Mouse (Mus musculus) kidney, postnatal 0 days (tissue): ENCODE measurements around the gene Ankmy2. TPM values are rescaled to one million over a fixed set of nuclear protein-coding genes. Genes with fewer than 3 reads are reported as not detected.

Source experiments
- ATAC-seq: fragments of 200-750 bp; cut with Nextera tagmentation; replicated peaks from 2 replicates; pipeline ENCODE4 v1.8.0; 2017; ENCODE audit warnings: low read depth, moderate number of reproducible peaks, moderate TSS enrichment, moderate library complexity; ENCODE audit not compliant: low FRiP score
- DNase-seq: peaks from one replicate; pipeline ENCODE4 v3.0.0-alpha.2; 2016; ENCODE audit warnings: low spot score
- H3K27ac ChIP-seq: fragments of 300-500 bp; sonication (generic); 2 replicates; pipeline ENCODE4 v1.5.1; 2014; ENCODE audit warnings: mild to moderate bottlenecking
- H3K27me3 ChIP-seq: fragments of 300-500 bp; sonication (generic); 2 replicates; pipeline ENCODE4 v1.6.1; 2014; ENCODE audit warnings: low read length, mixed read lengths; ENCODE audit not compliant: insufficient read depth
- H3K36me3 ChIP-seq: fragments of 300-500 bp; sonication (generic); 2 replicates; pipeline ENCODE4 v1.6.1; 2014; ENCODE audit warnings: low read length, mixed read lengths; ENCODE audit not compliant: insufficient read depth
- H3K4me1 ChIP-seq: fragments of 300-500 bp; sonication (generic); replicated peaks from 2 replicates; pipeline ENCODE4 v1.6.1; 2014; ENCODE audit warnings: antibody characterized with exemption, low read length, mixed read lengths; ENCODE audit not compliant: insufficient read depth
- H3K4me2 ChIP-seq: fragments of 300-500 bp; sonication (generic); 2 replicates; pipeline ENCODE4 v1.6.1; 2014; ENCODE audit warnings: mild to moderate bottlenecking, low read length, moderate library complexity, mixed read lengths
- H3K4me3 ChIP-seq: fragments of 300-500 bp; sonication (generic); replicated peaks from 2 replicates; pipeline ENCODE4 v1.5.1; 2014; ENCODE audit warnings: low read depth, low read length
- H3K9ac ChIP-seq: fragments of 300-500 bp; sonication (generic); 2 replicates; pipeline ENCODE4 v1.6.1; 2014; ENCODE audit warnings: low read depth, low read length
- H3K9me3 ChIP-seq: fragments of 300-500 bp; sonication (generic); replicated peaks from 2 replicates; pipeline ENCODE4 v1.6.1; 2016; ENCODE audit warnings: low read length, inconsistent platforms, mixed read lengths
- CTCF ChIP-seq: IDR thresholded peaks from 2 replicates; pipeline ENCODE4 v1.5.1; 2016; ENCODE audit warnings: antibody characterized with exemption, low read depth, mild to moderate bottlenecking, moderate library complexity
- WGBS: fragments of 180-500 bp; shearing (Covaris S2); extraction: QIAGEN DNeasy Blood & Tissue Kit; methylation state at CpG from one replicate; pipeline ENCODE4 v1.1.7; 2014; 5-methylcytosine and 5-hydroxymethylcytosine counted together
- polyA plus RNA-seq: library from polyadenylated mRNA; unstranded; fragments of >200 nt; fragmentation: Nextera tagmentation; extraction: Ambion mirVana; gene quantifications from 2 replicates; pipeline ENCODE4 v1.2.1, GENCODE M21; 2015

Gene Ankmy2
- polyA plus RNA-seq, 1 experiment from 2014 or later = 35.4 TPM

- ATAC-seq (no peak), DNase-seq (no peak)
- Histone ChIP-seq H3K4me2 (no peak overlapping the region), H3K4me1 (no peaks in the 10 kb centered on the region), H3K9me3 (no peaks in the 10 kb centered on the region), H3K9ac (no peak overlapping the region), H3K27me3 (no peaks in the 10 kb centered on the region), H3K4me3 (no peak overlapping the region), H3K36me3 (no peaks in the 10 kb centered on the region), H3K27ac (no peak overlapping the region)
- TF ChIP-seq CTCF = no peak
- 84% methylated on average over 2 of the region's 2 CpGs for WGBS
Observed at GRCm38 (mm10) chr12:36150737-36151136, 6.2 kb upstream of the Ankmy2 start.

GRCm38 (mm10) chr12:36155141-36155641, 1.7 kb upstream of the Ankmy2 start:
- Histone ChIP-seq H3K4me2 (peak overlapping the region; percentile 91), H3K36me3 (no peaks in the 10 kb centered on the region), H3K27ac (no peak overlapping the region), H3K4me1 (peaks cover 8% of the 10 kb centered on the region; the same call in 1 of the 2 replicates), H3K4me3 (peak overlapping the region; percentile 86), H3K9me3 (no peaks in the 10 kb centered on the region), H3K9ac (peak overlapping the region; percentile 81; the same call in 1 of the 2 replicates), H3K27me3 (no peaks in the 10 kb centered on the region)
- TF ChIP-seq CTCF = no peak
- DNase-seq (peak; percentile 22), ATAC-seq (no peak)
- 9% methylated on average over 8 of the region's 8 CpGs for WGBS

GRCm38 (mm10) chr12:36156101-36156636, 745 bp upstream of the Ankmy2 start:
- TF ChIP-seq CTCF = no peak
- ATAC-seq (peak; percentile 56), DNase-seq (no peak)
- peak overlapping the region; percentile 86 for H3K4me3 ChIP-seq
- H3K4me2 ChIP-seq = peak overlapping the region; percentile 91
- no peaks in the 10 kb centered on the region for H3K9me3 ChIP-seq
- H3K9ac ChIP-seq = peak overlapping the region; percentile 81
- H3K27ac ChIP-seq = peak overlapping the region; percentile 93
- H3K36me3 ChIP-seq = no peaks in the 10 kb centered on the region
- H3K27me3 ChIP-seq = no peaks in the 10 kb centered on the region
- under 1% methylated on average over 33 of the region's 33 CpGs for WGBS
- H3K4me1 ChIP-seq = peaks cover 8% of the 10 kb centered on the region; the same call in 1 of the 2 replicates

- Histone ChIP-seq H3K27ac (peak overlapping the region; percentile 93), H3K4me1 (peaks cover 8% of the 10 kb centered on the region; the same call in 1 of the 2 replicates), H3K9me3 (no peaks in the 10 kb centered on the region), H3K4me2 (peak overlapping the region; percentile 91), H3K27me3 (no peaks in the 10 kb centered on the region), H3K4me3 (peak overlapping the region; percentile 86), H3K9ac (peak overlapping the region; percentile 81), H3K36me3 (no peaks in the 10 kb centered on the region)
- TF ChIP-seq CTCF = no peak
- 0% methylated on average over 14 of the region's 14 CpGs for WGBS
- ATAC-seq (peak; percentile 48), DNase-seq (no peak)
Observed at GRCm38 (mm10) chr12:36157304-36157637, 357 bp downstream of the Ankmy2 start.

GRCm38 (mm10) chr12:36157638-36158308, 859 bp downstream of the Ankmy2 start, which contains the start of gene Bzw2:
Gene Bzw2 (minus strand): TSS chr12:36158080.
- H3K36me3 ChIP-seq = no peaks in the 10 kb centered on the region
- H3K4me3 ChIP-seq = peak within 1 kb of the TSS; percentile 86
- 1% methylated on average over 26 of the region's 26 CpGs for WGBS
- ATAC-seq (peak; percentile 27), DNase-seq (peak; percentile 87)
- peak within 1 kb of the TSS; percentile 93 for H3K27ac ChIP-seq
- TF ChIP-seq CTCF = no peak
- H3K9ac ChIP-seq = peak within 1 kb of the TSS; percentile 81
- no peaks in the 10 kb centered on the region for H3K9me3 ChIP-seq
- H3K4me1 ChIP-seq = peaks cover 8% of the 10 kb centered on the region; the same call in 1 of the 2 replicates
- peak within 1 kb of the TSS; percentile 91 for H3K4me2 ChIP-seq
- no peaks in the 10 kb centered on the region for H3K27me3 ChIP-seq

GRCm38 (mm10) chr12:36164126-36164791, 7.3 kb downstream of the Ankmy2 start:
- ATAC-seq (no peak), DNase-seq (no peak)
- no peak overlapping the region for H3K4me3 ChIP-seq
- TF ChIP-seq CTCF = no peak
- H3K9me3 ChIP-seq = no peaks in the 10 kb centered on the region
- 83% methylated on average over 7 of the region's 7 CpGs for WGBS
- no peaks in the 10 kb centered on the region for H3K4me1 ChIP-seq
- no peak overlapping the region for H3K4me2 ChIP-seq
- no peak overlapping the region for H3K9ac ChIP-seq
- no peaks in the 10 kb centered on the region for H3K36me3 ChIP-seq
- H3K27me3 ChIP-seq = no peaks in the 10 kb centered on the region
- H3K27ac ChIP-seq = no peak overlapping the region
